In genomic region chr9:101206516-101206915, GRCm38 (mm10) we compare ENCODE assay signal across 26 mouse cellular contexts.
"Had no signal": no experiment of that assay in that cellular context is flagged by ENCODE, and none has a peak within 500 bp of the region (broad histone marks: within the 10 kb centered on the region; RNA-seq: fewer than 3 reads in every experiment).

No protein-coding gene starts in this region.

- H3K4me2 ChIP-seq: limb, embryonic 13.5 days; liver, embryonic 13.5 days; lung, embryonic 15.5 days; midbrain, embryonic 13.5 days; neural tube, embryonic 13.5 days; stomach, embryonic 15.5 days had no signal

- H3K27ac ChIP-seq: hindbrain, postnatal 0 days; kidney, postnatal 0 days; left cerebral cortex, adult 2 months; limb, embryonic 10.5 days; limb, embryonic 13.5 days; liver, embryonic 13.5 days; lung, embryonic 15.5 days; midbrain, embryonic 10.5 days; midbrain, embryonic 13.5 days; neural tube, embryonic 13.5 days; stomach, embryonic 15.5 days had no signal

- H3K4me1 ChIP-seq: limb, embryonic 10.5 days; limb, embryonic 13.5 days; lung, embryonic 15.5 days; midbrain, embryonic 13.5 days; neural tube, embryonic 13.5 days had no signal

- H3K36me3 ChIP-seq: liver, embryonic 13.5 days; lung, embryonic 15.5 days; midbrain, embryonic 10.5 days; midbrain, embryonic 13.5 days; stomach, embryonic 15.5 days had no signal

- ATAC-seq: hindbrain, postnatal 0 days; inflammation-experienced regulatory T-cells, adult 6 months; intestine, embryonic 16.5 days; midbrain, embryonic 13.5 days; midbrain, embryonic 16.5 days had no signal

- H3K9ac ChIP-seq: limb, embryonic 13.5 days; liver, embryonic 13.5 days; lung, embryonic 15.5 days; midbrain, embryonic 13.5 days; neural tube, embryonic 13.5 days; stomach, embryonic 15.5 days had no signal

- H3K9me3 ChIP-seq: limb, embryonic 10.5 days; limb, embryonic 13.5 days; liver, embryonic 13.5 days; lung, embryonic 15.5 days; megakaryocyte, embryonic 14.5 days; midbrain, embryonic 10.5 days; midbrain, embryonic 13.5 days; neural tube, embryonic 13.5 days; stomach, embryonic 15.5 days had no signal

- H3K27me3 ChIP-seq: limb, embryonic 13.5 days; liver, embryonic 13.5 days; lung, embryonic 15.5 days; megakaryocyte, embryonic 14.5 days; midbrain, embryonic 13.5 days; neural tube, embryonic 13.5 days; stomach, embryonic 15.5 days had no signal

- DNase-seq: kidney, adult 18-20 months; kidney, postnatal 36 days; layer of hippocampus, postnatal 36 days; liver, embryonic 13.5 days; lung, adult 18-20 months; lung, postnatal 10 days; lung, postnatal 36 days; retina, postnatal 1 day; right cerebral cortex, postnatal 25 days; spleen, adult 18-20 months; thymus, postnatal 25 days had no signal

- H3K4me3 ChIP-seq: left cerebral cortex, adult 2 months; limb, embryonic 10.5 days; limb, embryonic 13.5 days; liver, embryonic 13.5 days; lung, embryonic 15.5 days; megakaryocyte, embryonic 14.5 days; midbrain, embryonic 10.5 days; midbrain, embryonic 13.5 days; myocyte; neural tube, embryonic 13.5 days; stomach, embryonic 15.5 days had no signal
